Mouse (Mus musculus) fat pad, adult 2 months (tissue): ENCODE results near the gene Sgms1.

Experiments
- DNase-seq: peaks from one replicate; pipeline ENCODE4 v3.0.0-alpha.2; 2011; ENCODE audit warnings: low read depth, low spot score; ENCODE audit errors: extremely low read depth

Sgms1 gene

GRCm38 (mm10) chr19:32298221-32298620 is 91.3 kb downstream of the Sgms1 start:
- peak; percentile 88 for DNase-seq

- DNase-seq, result no peak
These were observed 92.7 kb downstream of the Sgms1 start for GRCm38 (mm10) chr19:32296863-32297262.

GRCm38 (mm10) chr19:32295581-32295980 is 93.9 kb downstream of the Sgms1 start:
- DNase-seq, result no peak

GRCm38 (mm10) chr19:32292782-32293776 is 96.4 kb downstream of the Sgms1 start:
- DNase-seq, result no peak

GRCm38 (mm10) chr19:32292067-32292739 is 97.3 kb downstream of the Sgms1 start:
- DNase-seq, result no peak

GRCm38 (mm10) chr19:32291130-32291529 is 98.4 kb downstream of the Sgms1 start:
- no peak for DNase-seq

GRCm38 (mm10) chr19:32288895-32289294 is 100.6 kb downstream of the Sgms1 start:
- DNase-seq, result no peak

GRCm38 (mm10) chr19:32287839-32288238 is 101.7 kb downstream of the Sgms1 start:
- DNase-seq, result no peak

- no peak for DNase-seq
These were observed 104.1 kb downstream of the Sgms1 start for GRCm38 (mm10) chr19:32285455-32285831.

- DNase-seq, result no peak
These were observed 104.6 kb downstream of the Sgms1 start for GRCm38 (mm10) chr19:32284681-32285454.

GRCm38 (mm10) chr19:32281917-32282316 is 107.6 kb downstream of the Sgms1 start:
- DNase-seq, result no peak

- DNase-seq, result no peak
These were observed 109.1 kb downstream of the Sgms1 start for GRCm38 (mm10) chr19:32280380-32280779.

GRCm38 (mm10) chr19:32279400-32279799 is 110.1 kb downstream of the Sgms1 start:
- no peak for DNase-seq

GRCm38 (mm10) chr19:32277869-32278268 is 111.6 kb downstream of the Sgms1 start:
- DNase-seq, result no peak

- DNase-seq, result no peak
These were observed 112.2 kb downstream of the Sgms1 start for GRCm38 (mm10) chr19:32277287-32277686.

- DNase-seq, result no peak
These were observed 112.7 kb downstream of the Sgms1 start for GRCm38 (mm10) chr19:32276817-32277216.

- peak; percentile 30 for DNase-seq
These were observed 113.3 kb downstream of the Sgms1 start for GRCm38 (mm10) chr19:32276263-32276662.

- DNase-seq, result no peak
These were observed 114.2 kb downstream of the Sgms1 start for GRCm38 (mm10) chr19:32275068-32275925.

GRCm38 (mm10) chr19:32274145-32274544 is 115.4 kb downstream of the Sgms1 start:
- DNase-seq, result no peak

- DNase-seq, result no peak
These were observed 115.8 kb downstream of the Sgms1 start for GRCm38 (mm10) chr19:32273714-32274113.
